Mouse (Mus musculus): ENCODE data around the gene Hist2h2aa1.
"Not testable (repeated sequence)": the region's sequence is repeated elsewhere in the genome, so short reads cannot be mapped to it uniquely, and the experiment has no call there.

Gene Hist2h2aa1

DNA sequence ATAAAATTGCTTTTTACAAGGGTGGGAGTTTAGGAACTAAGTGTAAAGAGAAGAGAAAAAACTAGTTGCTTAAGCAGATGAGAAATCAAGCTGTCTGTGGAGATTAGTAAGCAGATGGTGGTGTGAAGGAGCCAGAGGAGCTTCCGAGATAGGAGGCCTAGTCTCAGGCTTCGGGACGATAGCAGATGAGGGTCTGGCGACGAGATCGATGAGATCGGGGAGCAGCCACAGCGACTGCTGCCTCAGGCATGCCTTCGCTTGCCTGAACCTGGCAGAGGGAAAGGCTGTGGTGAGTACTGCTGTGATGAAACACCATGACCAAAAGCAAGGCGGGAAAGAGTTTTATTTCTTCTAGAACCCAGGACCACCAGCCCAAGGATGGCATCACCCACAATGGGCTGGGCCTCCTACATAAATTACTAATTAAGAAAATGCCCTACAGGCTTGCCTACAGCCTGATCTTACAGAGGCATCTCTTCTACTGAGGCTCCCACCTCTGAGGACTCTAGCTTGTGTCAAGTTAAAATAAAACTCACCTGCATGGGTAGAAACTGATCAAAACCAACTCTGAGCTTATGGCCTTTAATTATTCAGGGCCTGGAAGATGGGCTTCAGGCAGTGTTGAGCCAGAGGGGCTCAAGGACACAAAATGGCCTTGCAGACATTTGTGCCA lies 9.5 kb downstream of the Hist2h2aa1 start:
- peak; percentile 28 for DNase-seq (ENCODE audit: low spot score)

DNA sequence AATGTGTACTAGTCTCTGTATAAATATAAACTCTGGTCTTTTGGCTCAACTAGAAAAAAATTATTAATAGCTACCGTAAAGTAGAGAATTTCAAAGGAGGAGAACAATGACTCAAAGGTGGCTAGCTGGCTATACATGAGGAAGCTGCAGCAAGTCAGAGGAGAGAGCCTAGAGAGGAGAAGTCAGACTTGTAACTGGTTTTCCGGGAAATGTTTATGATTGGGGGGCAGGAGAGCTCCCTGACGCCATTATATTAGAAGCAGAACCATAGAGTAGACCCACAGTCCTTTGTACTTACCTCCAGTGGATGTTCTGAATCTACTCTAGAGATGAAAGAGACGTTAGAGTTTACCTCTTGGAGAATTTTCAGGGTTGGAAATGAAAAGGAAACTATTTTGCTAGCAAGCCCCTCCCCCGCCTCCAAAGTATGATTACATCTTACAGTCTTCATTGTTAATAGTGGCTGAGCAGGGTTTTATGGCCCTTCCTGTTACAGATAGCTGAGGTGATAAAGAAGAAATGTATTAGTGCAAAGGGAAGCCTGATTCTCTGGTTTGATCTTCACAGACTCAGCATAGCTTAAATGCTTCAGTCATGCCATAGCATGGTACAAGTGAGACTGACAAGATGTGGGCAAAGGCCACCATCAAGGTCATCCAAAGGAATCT lies 10.8 kb downstream of the Hist2h2aa1 start:
- no peak for DNase-seq (ENCODE audit: low spot score)

DNA sequence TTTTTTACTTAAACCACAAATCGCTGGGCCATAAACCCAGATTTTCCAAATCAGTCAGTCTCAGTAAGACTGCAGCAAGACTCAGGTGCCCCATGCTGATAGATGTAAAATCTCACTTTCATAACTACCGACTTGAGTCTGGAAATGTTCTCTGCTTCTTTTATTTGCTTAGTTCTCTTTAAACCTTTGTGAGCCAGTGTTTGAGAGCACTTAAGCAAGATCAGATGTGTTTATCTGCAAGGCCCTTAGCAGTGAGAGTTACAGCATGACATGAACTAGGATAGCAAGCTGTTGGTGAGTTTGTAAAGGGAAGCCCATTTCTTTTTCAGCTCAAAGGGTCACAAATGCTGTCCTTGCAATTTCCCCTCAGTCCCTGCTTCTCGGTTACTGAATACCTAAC lies 11.9 kb downstream of the Hist2h2aa1 start:
- no peak for DNase-seq (ENCODE audit: low spot score)

DNA sequence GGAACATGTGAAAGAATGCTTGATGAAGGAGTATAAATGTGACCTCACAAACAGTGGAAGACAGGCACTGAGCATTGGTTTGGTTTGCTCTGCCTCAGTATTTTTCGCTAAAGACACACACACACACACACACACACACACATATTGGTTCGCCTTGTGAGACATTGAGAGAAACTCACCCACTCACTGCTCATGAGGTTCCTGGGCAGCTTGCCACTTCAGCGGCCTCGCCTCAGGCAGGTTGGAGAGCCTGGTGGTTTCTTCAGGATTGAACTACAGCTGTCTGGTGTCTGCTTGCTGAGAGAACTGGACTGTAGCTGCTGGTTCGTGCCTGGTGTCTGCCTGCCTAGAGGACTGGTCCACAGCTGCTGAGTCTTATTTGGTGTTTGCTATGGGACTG lies 14.9 kb downstream of the Hist2h2aa1 start:
- DNase-seq (ENCODE audit: low spot score) = no peak

DNA sequence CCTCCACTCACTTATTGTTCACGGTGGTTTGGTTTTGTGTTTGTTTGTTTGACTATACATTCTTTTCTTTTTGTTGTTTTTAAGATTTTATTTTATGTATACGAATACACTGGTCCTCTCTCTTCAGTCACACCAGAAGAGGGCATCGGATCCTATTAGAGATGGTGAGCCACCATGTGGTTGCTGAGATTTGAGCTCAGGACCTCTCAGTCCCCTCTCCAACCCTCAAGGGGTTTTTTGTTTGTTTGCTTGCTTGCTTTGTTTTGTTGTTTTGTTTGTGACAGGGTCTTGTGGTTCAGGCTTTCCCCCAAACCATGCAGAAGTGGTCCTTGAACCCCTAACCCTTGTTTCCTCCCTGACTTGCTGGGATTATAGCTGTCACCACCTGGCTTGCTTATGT lies 16.3 kb downstream of the Hist2h2aa1 start:
- no peak for DNase-seq (ENCODE audit: low spot score)

DNA sequence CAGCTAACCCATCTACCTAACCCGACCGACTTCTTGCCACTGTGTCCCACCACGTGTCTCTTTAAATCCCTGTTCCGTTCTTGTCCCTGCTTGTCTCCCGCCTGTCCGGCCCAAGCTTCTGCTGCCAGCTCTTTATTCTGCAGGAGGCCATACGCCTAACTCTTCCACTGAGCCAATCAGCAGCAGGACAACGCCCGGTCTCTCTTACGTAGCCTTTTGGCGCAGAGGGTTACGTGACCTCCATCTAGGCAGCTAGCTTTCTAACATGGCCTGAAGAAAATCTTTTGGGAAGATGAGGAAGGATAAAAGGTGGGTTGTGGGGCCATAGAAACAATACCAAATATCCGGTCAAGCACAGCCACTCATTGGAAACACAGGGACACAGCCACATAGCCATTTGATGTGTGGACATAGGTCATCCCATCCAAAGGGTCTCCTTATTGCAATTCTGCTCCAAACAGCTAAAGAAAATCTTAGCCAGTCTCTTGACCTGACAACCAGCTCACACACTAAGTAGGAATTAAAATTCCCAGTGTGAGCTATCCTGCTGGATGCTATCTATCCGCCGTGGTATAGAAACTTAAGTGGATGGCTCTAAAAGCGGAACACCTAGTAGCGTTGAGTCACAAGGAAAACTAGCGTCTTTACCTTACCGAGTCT lies 17.0 kb downstream of the Hist2h2aa1 start:
- peak; percentile 68 for DNase-seq (ENCODE audit: low spot score)

DNA sequence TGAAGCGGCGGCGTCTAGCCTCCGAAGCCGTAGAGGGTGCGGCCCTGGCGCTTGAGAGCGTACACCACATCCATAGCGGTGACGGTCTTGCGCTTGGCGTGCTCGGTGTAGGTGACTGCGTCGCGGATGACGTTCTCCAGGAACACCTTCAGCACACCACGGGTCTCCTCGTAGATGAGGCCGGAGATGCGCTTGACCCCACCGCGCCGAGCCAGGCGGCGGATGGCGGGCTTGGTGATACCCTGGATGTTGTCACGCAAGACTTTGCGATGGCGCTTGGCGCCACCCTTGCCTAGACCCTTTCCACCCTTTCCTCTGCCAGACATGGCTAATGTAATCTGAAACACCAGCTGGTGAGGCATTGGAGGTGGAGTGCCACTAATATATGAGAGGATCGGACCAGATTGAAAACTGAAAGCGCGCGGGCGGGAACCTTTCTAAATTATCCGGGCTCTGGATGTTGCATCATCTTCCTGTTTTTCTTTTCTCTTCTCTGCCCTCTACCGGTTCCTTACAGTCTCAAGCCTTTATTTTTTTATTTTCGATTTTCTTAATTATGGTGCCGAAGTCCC lies 17.8 kb downstream of the Hist2h2aa1 start, which contains the start of gene Hist2h4:
Hist2h4 (minus strand) TSS at position 333 of the 572 bp plus-strand sequence.
- DNase-seq (ENCODE audit: low spot score) = peak; percentile 94

DNA sequence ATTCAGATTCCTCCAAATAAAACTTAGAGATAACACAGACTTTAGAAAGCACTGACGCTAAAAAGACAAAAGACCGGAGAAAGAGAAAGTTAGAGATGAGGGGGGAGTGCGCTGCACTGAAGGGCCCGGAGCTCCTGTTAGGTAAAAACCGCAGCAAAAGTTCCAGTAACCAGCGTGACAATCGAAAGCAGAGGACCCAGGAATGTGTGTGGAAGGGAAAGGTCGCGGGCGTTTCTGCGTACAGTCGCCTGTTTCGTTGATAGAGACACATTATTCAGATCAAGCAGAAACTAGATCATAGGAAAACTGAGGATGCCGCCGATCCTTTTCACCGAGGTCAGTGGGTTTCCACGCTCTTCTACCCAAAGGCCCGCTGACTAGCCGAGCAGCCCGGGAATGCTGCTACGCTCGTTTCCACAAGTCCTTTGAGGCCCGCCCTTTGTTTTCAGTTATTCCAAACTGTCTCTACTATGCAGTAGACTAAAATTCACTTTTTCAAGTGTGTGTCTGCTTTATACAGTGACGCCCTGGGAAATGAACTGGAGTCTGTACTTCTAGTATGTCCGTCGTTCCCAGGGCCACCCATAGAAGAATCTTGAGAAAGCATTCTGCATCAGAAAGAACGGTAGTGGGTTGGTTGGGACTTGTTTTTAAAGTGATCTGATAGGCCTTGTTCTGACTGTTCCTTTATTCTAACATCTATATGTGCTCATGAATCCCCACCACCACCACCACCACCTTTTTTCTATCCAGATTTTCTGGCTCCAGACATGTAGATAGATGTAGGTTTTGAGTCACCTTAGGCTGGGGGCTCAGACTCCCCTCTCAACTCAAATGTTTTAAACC lies 18.5 kb downstream of the Hist2h2aa1 start:
- DNase-seq (ENCODE audit: low spot score) = peak; percentile 44

DNA sequence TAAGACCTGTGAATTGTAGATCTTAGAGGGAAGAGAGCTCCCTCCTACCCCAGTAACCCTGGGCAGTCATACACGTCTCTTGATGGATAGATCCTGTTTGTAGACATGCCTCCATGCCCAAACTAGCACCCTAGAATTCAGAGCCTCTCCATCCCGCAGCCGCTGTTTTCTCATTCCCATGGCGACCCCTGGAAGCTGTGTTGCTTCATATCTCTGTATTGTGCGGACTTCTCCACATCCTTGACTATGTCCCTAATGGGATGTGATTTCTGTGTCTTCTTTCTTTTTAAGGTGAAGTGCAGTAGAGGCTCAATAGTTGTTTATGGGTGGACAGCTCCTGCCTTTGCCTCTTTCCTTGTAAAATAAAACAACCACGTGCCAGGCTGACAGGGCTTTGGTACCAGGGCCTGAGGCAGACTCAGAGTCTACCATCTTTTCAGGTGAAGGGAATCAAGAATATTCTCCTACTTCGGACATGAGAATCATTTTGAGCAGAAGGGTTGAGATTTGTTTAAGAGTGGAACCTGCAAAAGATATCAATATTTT lies 19.2 kb downstream of the Hist2h2aa1 start:
- DNase-seq (ENCODE audit: low spot score) = no peak

DNA sequence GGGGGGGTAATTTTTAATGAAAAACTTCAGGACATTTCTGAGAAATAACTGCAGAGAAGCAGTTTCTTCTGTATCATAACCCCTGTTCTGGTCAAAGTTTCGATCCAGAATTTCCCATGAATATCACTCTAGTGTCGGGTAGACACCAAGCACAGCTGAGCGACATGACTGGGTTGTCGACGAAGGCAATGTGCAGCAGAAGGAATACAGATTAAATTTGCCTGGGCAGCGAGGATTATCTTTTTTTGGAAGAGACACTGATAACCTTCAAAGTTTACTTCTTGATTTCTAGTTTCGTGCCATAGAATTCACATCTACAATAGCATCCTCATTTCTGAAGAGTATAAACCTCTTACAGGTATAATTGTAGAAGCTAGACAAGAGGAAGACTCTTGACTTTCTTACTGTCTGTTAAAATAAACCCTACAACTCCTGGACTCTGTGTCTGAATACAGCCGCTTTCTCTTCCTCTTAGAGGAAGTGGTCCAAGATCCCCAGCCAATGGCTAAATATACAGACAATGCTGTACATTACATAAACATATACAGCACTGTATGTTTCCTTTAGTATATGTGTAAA lies 20.9 kb downstream of the Hist2h2aa1 start:
- DNase-seq (ENCODE audit: low spot score) = no peak

DNA sequence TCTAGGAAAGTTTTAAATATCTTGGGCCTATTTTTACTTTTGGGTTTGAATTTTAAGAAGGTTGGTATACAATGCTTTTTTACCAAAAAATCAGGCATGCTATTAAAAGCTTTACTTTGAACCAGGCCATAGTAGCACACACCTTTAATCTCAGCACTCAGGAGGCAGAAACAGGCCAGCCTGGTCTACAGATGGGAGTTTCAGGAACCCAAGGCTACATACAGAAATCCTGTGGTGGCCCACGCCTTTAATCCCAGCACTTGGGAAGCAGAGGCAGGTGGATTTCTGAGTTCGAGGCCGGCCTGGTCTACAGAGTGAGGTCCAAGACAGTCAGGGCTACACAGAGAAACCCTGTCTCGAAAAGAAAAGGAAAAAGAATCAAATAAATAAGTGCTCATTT lies 22.2 kb downstream of the Hist2h2aa1 start:
- DNase-seq (ENCODE audit: low spot score) = no peak

DNA sequence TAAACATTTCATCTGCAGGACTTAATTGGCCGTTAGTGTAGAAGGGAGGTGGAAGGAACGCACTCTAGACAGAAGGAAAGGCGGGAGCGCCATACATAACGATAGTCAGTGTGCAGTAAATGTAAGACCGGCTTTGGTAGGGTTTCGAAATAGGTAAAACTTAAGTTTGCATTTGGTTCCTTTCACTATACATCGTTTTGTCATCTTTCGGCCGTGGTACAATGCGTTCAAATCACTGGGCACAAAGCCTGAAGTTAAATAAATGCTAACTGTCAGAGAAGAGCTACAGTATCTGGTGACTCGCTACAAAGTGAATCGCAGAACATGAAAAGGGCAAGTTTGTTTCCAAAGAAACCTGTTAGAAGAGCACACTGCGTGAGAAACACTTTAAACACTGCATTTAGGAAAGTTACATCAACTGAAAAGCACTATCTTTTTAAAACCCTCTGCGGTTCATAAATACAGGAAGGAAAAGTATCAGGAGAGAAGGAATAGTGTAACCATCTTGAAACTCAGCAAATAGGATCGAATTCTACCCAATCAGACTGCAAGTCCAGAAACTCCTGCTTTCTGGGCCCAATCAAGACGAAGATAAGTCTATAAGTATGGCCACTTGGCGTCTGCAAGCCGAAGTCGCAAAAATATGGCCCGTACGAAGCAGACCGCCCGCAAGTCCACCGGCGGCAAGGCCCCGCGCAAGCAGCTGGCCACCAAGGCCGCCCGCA lies 22.9 kb downstream of the Hist2h2aa1 start, which contains the start of gene Hist2h3b:
Hist2h3b (plus strand) TSS at position 604 of the 725 bp plus-strand sequence.
- peak; percentile 67 for DNase-seq (ENCODE audit: low spot score)

DNA sequence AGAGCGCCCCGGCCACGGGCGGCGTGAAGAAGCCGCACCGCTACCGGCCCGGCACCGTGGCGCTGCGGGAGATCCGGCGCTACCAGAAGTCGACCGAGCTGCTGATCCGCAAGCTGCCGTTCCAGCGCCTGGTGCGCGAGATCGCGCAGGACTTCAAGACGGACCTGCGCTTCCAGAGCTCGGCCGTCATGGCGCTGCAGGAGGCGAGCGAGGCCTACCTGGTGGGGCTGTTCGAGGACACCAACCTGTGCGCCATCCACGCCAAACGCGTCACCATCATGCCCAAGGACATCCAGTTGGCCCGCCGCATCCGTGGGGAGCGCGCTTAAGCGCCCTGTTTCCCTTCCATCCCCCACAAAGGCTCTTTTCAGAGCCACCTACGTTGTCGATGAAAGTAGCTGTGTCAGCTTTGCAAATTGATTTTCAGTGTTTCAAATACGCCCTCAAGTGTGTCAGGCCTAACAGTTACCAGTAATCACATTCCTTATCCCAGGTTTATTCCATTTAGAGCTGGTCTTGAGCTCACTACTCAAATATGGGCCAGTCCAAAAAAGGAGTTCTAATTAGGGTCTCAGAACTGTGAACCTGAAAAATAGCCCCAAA lies 23.6 kb downstream of the Hist2h2aa1 start:
- not testable (repeated sequence) for DNase-seq (ENCODE audit: low spot score)

DNA sequence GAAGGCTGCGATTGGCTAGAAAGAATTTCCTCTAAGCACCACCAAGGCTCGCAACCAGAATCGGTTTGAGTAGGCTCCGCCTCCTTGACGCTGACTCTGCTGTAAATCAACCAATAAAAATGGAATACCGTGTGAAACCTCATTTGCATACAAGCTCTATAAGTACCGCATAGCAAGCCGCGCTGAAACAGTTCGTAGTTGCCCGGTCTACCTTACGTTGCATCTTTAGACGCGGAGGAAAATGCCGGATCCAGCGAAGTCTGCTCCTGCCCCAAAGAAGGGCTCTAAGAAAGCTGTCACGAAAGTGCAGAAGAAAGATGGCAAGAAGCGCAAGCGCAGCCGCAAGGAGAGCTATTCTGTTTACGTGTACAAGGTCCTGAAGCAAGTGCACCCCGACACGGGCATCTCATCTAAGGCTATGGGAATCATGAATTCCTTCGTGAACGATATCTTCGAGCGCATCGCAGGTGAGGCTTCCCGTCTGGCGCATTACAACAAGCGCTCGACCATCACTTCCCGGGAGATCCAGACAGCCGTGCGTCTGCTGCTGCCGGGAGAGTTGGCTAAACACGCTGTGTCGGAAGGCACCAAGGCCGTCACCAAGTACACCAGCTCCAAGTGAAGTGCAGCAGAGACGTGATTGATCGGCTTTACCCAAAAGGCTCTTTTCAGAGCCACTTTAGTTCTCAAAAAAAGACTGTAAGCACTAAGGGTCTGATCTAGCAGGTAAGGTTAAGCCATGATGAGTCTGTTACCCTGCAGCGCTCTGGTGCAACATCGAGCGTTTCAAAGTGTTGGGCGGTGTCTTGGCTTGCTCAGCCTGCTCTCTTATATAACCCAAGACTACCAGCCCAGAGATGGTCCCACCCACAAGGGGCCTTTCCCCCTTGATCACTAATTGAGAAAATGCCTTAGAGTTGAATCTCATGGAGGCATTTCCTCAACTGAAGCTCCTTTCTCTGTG lies 24.5 kb downstream of the Hist2h2aa1 start, which contains the start of gene Hist2h2bb:
Hist2h2bb (plus strand) TSS at position 242 of the 964 bp plus-strand sequence.
- DNase-seq (ENCODE audit: low spot score) = peak; percentile 63

DNA sequence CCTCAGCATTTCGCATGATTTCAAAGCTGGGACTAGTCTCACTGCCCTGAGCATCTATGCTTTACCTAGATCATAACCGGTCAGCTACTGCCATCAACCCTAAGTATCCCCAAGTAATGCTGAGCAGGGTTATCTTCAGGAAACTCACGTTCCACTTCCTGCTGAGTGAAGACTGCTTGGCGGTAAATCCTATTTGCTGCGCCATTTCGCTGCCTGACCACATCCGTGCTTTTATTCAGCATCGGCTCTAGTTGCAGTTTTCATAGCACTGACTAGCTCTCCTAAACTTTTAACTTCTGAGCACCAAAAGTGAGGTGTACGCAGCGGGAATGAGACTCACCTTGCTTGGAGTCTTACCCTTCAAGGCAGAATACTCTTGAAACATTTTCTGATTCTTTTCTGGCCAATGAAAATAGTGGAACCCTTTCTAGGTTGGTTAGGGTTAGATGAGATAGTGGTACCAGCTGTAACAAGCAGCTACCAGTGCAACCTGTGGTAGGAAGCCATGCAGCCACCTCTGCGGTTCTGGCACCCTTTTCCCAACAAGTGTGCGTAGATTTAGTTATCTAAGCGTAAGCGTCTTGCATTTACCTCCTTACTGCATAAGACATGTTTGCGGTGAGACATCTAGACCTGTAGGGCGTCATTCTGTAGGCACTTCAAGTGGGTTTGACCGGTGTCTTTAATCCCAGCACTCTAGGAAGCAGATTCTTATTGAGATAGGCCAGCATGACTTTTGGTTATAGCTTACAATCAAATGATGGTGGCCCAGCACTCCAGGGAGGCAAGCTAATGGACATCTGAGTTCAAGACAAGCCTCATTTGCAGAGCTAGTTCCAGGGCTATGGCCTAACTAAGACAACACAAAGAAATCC lies 28.5 kb downstream of the Hist2h2aa1 start:
- DNase-seq (ENCODE audit: low spot score) = no peak

DNA sequence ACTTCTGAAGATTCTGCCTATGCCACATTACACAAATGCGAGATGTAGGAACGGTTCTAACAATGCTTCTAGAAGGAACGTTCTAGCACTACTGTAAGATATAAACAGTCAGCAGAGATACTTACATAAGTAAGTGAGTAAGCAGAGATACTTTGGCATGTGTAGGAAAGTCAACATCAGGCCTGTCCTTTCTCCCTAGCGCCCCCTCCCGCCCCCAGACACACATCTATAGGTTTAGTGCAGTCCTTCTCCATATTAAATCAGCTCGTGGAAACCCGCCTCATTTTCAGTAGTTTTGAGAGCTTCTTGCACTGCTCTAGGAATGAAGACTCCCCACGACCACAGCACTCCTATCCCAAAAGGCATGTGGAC lies 32.1 kb downstream of the Hist2h2aa1 start:
- DNase-seq (ENCODE audit: low spot score) = peak; percentile 30

DNA sequence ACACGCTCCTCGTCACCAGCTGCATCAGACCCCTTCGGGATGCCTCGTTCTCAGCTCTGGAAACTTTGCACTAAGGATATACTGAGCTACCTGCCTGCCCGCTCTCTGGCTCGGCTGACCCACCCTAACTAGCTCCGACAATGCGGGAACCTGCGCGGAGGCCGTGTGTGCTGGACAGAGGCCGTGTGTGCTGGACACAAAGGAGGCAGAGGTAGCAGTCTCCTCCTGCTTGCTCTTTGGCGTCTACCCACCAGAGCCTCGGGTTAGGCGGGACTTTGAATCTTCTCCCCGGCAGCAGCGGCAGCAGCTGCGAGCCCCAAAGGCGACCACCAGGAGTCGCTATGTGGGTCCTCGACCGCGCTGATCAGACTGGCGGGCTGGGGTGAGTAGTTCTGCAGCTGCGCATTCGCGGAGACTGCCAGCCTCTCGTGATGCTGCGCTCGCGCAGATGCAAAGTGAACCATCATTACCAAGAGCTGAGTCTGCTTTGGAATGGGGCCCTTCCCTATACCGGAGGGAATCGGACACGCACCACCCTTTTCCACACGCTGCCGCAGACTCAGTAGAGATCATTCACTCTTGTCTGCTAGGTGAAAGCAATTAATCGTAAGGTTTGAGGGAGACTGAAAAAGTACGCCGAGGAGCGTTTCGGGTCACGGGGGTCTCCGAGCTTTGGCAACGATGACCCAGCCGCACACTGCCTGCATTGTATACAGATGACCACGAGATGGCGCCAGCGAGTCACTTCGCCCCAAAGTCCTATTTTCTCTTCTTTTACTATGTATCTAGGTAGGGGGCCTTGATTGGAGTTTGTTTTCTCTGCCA lies 32.7 kb downstream of the Hist2h2aa1 start:
- peak; percentile 85 for DNase-seq (ENCODE audit: low spot score)

Measured in urinary bladder, postnatal 25 days (tissue).